Mouse (Mus musculus): Measurements from ENCODE around the gene Alkbh2. TPM values are rescaled to one million over a fixed set of nuclear protein-coding genes. Genes with fewer than 3 reads are reported as not detected.

Gene Alkbh2
- polyA plus RNA-seq, 1 experiment, result 5.7 TPM

DNA sequence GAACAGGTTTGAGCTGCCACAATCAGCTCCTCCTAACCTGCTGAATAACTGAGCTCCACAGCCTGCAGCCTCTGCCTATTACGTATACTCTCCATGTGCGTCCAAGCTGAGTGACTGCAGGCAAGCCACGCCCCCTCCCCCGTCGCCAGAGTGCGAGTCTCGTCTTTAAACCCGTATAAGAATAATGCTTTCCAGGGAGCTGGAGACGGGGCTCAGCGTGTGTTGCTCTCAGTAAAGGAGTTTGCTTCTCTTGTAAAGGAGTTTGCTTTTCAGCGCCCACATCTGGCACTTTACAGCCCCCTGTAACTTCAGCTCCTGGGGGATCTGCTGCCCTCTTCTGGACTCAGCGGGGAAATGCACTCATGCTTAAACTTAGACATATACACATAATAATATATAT lies 25.5 kb upstream of the Alkbh2 start:
- TF ChIP-seq MYOG (IDR thresholded peaks at IDR 0.05; ENCODE audit: control insufficient read depth in 1 of 3, insufficient read depth in 1 of 3, insufficient read length in 2 of 3, low read depth in 2 of 3), result no peak
- TF ChIP-seq CEBPB (IDR thresholded peaks at IDR 0.05; ENCODE audit: insufficient read depth, poor library complexity, severe bottlenecking), result no peak
- no peak for TF ChIP-seq REST (IDR thresholded peaks at IDR 0.05; ENCODE audit: insufficient read depth, insufficient read length)
- TF ChIP-seq TCF12 (IDR thresholded peaks at IDR 0.05; ENCODE audit: insufficient read depth, poor library complexity, severe bottlenecking), result no peak
- no peak for TF ChIP-seq MYOD1 (IDR thresholded peaks at IDR 0.05; ENCODE audit: control insufficient read depth in 1 of 3, insufficient read length in 2 of 3, low read depth in 2 of 3)
- no peak for TF ChIP-seq USF1 (IDR thresholded peaks at IDR 0.05; ENCODE audit: low read depth)
- no peak for TF ChIP-seq MAX (IDR thresholded peaks at IDR 0.05; ENCODE audit: low read depth)
- TF ChIP-seq SRF (IDR thresholded peaks at IDR 0.05; ENCODE audit: control insufficient read depth, insufficient read length, low read depth), result no peak
- TF ChIP-seq TCF3 (IDR thresholded peaks at IDR 0.05; ENCODE audit: insufficient read length, low read depth), result no peak
- TF ChIP-seq E2F4 (IDR thresholded peaks at IDR 0.05; ENCODE audit: insufficient read depth), result no peak
- TF ChIP-seq POLR2A (IDR thresholded peaks at IDR 0.05; ENCODE audit: insufficient read length, low read depth), result no peak
- TF ChIP-seq POLR2AphosphoS2 (IDR thresholded peaks at IDR 0.05; ENCODE audit: insufficient read length, low read depth), result no peak
- H3K27me3 ChIP-seq (ENCODE audit: control insufficient read depth, insufficient read depth, insufficient read length), result peaks cover 10% of the 10 kb centered on the region
- no peak overlapping the region for H3K4me3 ChIP-seq
- no peak overlapping the region for H3K4me2 ChIP-seq (ENCODE audit: low read depth)
- H3ac ChIP-seq (ENCODE audit: control insufficient read depth, insufficient read length), result no peak overlapping the region
- no peaks in the 10 kb centered on the region for H3K36me3 ChIP-seq (ENCODE audit: control insufficient read depth, insufficient read depth)
- H3K79me2 ChIP-seq (ENCODE audit: control insufficient read depth, insufficient read depth), result no peaks in the 10 kb centered on the region

DNA sequence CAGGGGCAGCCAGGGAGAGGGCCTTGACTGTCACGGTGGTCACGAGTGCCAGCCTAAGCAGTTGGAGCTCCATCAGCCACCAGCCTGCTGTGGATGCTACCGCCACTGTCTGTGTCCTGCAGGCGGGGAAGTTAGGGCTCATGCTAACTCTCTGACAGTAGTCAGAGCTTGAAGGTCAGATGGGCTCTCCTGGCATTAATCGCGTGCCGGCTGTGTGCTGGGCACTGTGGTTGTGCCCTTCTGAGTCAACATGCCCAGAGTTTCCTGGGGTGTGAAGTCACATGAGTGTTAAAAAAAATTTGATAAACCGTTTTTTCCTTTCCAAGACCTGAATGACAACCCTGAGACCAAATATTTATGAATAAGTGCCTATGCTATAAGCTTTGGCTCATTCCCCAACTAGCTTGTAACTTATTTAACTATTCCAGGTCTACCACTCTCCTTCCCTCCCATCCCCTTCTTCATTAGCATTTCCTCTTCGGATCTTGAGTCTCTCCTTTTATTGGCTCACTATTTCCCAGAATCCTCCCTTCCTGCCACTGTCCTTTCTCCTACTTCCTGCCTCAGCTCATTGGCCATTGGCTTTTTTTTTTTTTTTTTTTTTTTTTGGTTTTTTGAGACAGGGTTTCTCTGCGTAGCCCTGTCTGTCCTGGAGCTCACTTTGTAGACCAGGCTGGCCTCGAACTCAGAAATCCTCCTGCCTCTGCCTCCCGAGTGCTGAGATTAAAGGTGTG lies 24.5 kb upstream of the Alkbh2 start:
- Histone ChIP-seq H3ac (ENCODE audit: control insufficient read depth, insufficient read length) (no peak overlapping the region), H3K4me3 (no peak overlapping the region), H3K36me3 (ENCODE audit: control insufficient read depth, insufficient read depth) (no peaks in the 10 kb centered on the region), H3K4me2 (ENCODE audit: low read depth) (no peak overlapping the region), H3K27me3 (ENCODE audit: control insufficient read depth, insufficient read depth, insufficient read length) (peaks cover 10% of the 10 kb centered on the region), H3K79me2 (ENCODE audit: control insufficient read depth, insufficient read depth) (no peaks in the 10 kb centered on the region)
- TF ChIP-seq REST (IDR thresholded peaks at IDR 0.05; ENCODE audit: insufficient read depth, insufficient read length) (no peak), USF1 (IDR thresholded peaks at IDR 0.05; ENCODE audit: low read depth) (no peak), TCF3 (IDR thresholded peaks at IDR 0.05; ENCODE audit: insufficient read length, low read depth) (no peak), MYOD1 (IDR thresholded peaks at IDR 0.05; ENCODE audit: control insufficient read depth in 1 of 3, insufficient read length in 2 of 3, low read depth in 2 of 3) (no peak)

DNA sequence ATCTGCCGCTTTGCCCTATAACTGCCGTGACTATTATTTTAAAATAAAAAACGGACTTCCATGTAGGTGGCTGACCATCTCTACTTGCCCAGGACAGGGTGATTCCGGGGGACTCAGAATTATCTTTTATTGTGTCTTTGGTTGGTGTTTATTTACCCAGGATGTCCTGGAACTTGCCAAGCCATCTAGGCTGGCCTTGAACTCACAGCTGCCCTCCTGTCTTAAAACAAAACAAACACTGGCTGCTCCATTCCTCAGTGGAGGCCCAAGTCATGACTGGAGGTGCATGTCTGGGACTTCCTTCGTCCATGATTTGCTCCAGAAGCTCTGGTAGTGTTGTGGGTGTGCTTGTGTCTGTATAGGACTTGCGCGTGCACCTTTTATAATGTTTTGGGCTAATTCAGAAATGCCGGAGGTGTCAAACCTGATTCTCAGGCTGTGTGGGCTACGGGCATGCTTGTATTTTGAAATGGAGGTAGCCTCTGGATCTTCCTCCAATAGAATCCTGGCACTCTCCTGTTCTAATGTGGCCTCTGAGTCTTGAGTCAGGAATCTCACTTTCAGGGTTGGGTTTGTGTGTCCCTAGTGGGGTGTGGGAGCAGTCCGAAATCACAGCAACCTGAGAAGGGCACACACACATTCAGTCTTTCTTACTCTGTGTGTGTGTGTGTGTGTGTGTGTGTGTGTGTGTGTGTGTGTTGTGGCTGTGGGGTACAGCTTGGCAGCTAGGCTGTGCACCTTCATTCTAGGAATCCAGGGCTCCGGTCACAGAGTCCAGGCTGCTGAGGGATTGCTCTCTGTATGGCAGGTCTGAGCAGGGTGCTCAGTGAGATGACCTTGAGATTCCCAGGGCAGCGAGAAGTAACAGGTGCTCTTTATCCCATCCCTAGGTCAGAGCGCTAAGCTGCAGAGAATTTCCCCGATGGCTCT lies 19.3 kb upstream of the Alkbh2 start:
- Histone ChIP-seq H3K79me2 (ENCODE audit: control insufficient read depth, insufficient read depth) (no peaks in the 10 kb centered on the region), H3K4me2 (ENCODE audit: low read depth) (no peak overlapping the region), H3ac (ENCODE audit: control insufficient read depth, insufficient read length) (no peak overlapping the region), H3K4me3 (no peak overlapping the region), H3K27me3 (ENCODE audit: control insufficient read depth, insufficient read depth, insufficient read length) (peaks cover 17% of the 10 kb centered on the region), H3K36me3 (ENCODE audit: control insufficient read depth, insufficient read depth) (no peaks in the 10 kb centered on the region)
- TF ChIP-seq E2F4 (IDR thresholded peaks at IDR 0.05; ENCODE audit: insufficient read depth) (no peak), POLR2A (IDR thresholded peaks at IDR 0.05; ENCODE audit: insufficient read length, low read depth) (no peak), POLR2AphosphoS2 (IDR thresholded peaks at IDR 0.05; ENCODE audit: insufficient read length, low read depth) (no peak), SRF (IDR thresholded peaks at IDR 0.05; ENCODE audit: control insufficient read depth, insufficient read length, low read depth) (no peak), USF1 (IDR thresholded peaks at IDR 0.05; ENCODE audit: low read depth) (no peak), TCF12 (IDR thresholded peaks at IDR 0.05; ENCODE audit: insufficient read depth, poor library complexity, severe bottlenecking) (no peak), MYOG (IDR thresholded peaks at IDR 0.05; ENCODE audit: control insufficient read depth in 1 of 3, insufficient read depth in 1 of 3, insufficient read length in 2 of 3, low read depth in 2 of 3) (no peak), MYOD1 (IDR thresholded peaks at IDR 0.05; ENCODE audit: control insufficient read depth in 1 of 3, insufficient read length in 2 of 3, low read depth in 2 of 3) (no peak), REST (IDR thresholded peaks at IDR 0.05; ENCODE audit: insufficient read depth, insufficient read length) (no peak), TCF3 (IDR thresholded peaks at IDR 0.05; ENCODE audit: insufficient read length, low read depth) (no peak)

DNA sequence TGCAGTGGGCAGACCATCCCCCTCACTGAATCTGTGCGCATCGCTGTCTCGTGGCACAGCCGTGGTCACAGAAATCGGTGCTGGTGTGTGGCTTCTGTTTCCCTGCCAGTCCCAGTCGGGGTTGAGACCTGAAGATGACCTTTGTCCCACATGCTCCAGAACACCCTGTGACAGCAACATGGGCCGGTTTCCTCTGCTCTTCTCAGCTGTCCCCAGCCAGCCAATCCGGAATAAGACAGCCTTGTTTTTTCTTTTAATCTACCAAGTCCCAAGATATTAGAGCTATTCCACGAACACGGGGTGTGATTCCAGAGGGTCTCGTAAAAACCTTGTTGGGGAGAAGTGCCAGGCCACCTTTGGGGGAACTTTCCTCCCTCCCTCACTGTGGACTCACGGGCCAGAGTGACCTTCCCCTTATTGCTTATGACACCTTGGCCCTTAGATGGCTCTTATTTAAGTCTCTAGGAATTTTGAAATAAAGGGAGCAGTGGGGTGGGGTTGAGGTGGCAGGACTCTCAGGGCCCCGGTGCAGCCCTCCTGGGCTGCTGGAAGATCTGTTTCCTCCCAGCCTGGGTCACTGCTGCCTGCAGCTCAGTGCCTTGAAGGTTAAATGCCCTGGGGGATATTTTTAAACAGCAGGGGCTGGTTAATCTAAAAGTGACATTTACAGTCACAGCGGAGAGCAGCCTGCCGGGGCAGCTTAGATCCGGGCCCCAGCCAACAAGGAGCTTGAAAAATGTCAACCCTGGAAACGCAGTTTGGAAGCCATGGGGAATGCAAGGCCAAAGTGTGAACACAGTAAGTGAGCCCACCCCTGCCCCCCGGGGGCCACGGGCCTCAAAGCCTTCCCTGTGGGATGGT lies 18.2 kb upstream of the Alkbh2 start, which contains the start of gene Acacb:
TSS of gene Acacb (plus strand) at position 508 of the 861 bp plus-strand sequence.
- TF ChIP-seq POLR2A (IDR thresholded peaks at IDR 0.05; ENCODE audit: insufficient read length, low read depth) (no peak), CEBPB (IDR thresholded peaks at IDR 0.05; ENCODE audit: insufficient read depth, poor library complexity, severe bottlenecking) (no peak), USF1 (IDR thresholded peaks at IDR 0.05; ENCODE audit: low read depth) (no peak), MYOD1 (IDR thresholded peaks at IDR 0.05; ENCODE audit: control insufficient read depth in 1 of 3, insufficient read length in 2 of 3, low read depth in 2 of 3) (no peak), TCF12 (IDR thresholded peaks at IDR 0.05; ENCODE audit: insufficient read depth, poor library complexity, severe bottlenecking) (no peak), E2F4 (IDR thresholded peaks at IDR 0.05; ENCODE audit: insufficient read depth) (no peak), SRF (IDR thresholded peaks at IDR 0.05; ENCODE audit: control insufficient read depth, insufficient read length, low read depth) (no peak)
- H3K79me2 ChIP-seq (ENCODE audit: control insufficient read depth, insufficient read depth), result no peaks in the 10 kb centered on the region
- H3K4me3 ChIP-seq, result no peak within 1 kb of the TSS
- no peaks in the 10 kb centered on the region for H3K36me3 ChIP-seq (ENCODE audit: control insufficient read depth, insufficient read depth)
- H3K27me3 ChIP-seq (ENCODE audit: control insufficient read depth, insufficient read depth, insufficient read length), result peaks cover 17% of the 10 kb centered on the region
- H3K4me2 ChIP-seq (ENCODE audit: low read depth), result no peak within 1 kb of the TSS
- H3ac ChIP-seq (ENCODE audit: control insufficient read depth, insufficient read length), result no peak within 1 kb of the TSS

All from myocyte (in vitro differentiated cells).